Mouse (Mus musculus) CH12.LX (cell line): ENCODE data around the gene Ucp2. TPM values are rescaled to one million over a fixed set of nuclear protein-coding genes. Genes with fewer than 3 reads are reported as not detected.

ENCODE experiments used
- DNase-seq: peaks from one replicate; pipeline ENCODE4 v3.0.0-alpha.2; 2013; ENCODE audit errors: extremely low read depth
- H3K27ac ChIP-seq: 2 replicates; pipeline ENCODE4 v1.5.1; 2012; ENCODE audit warnings: low read depth, mild to moderate bottlenecking, control low read depth, moderate library complexity; ENCODE audit not compliant: insufficient read depth
- H3K27me3 ChIP-seq: replicated peaks from 2 replicates; pipeline ENCODE3; 2012; ENCODE audit warnings: inconsistent platforms
- H3K36me3 ChIP-seq, 2 experiments: replicated peaks in 1 of 2; 2 replicates each; pipeline versions ENCODE3 to v1.6.1; 2012; ENCODE audit warnings: inconsistent platforms in 1 of 2, low read length in 1 of 2, mild to moderate bottlenecking in 1 of 2, mixed read lengths in 1 of 2, moderate library complexity in 1 of 2; ENCODE audit not compliant: control insufficient read depth in 1 of 2, insufficient read depth in 1 of 2
- H3K4me1 ChIP-seq, 2 experiments: 2 replicates each; pipeline ENCODE4 v1.6.1; 2012; ENCODE audit warnings: inconsistent platforms in 1 of 2, moderate library complexity in 1 of 2; ENCODE audit not compliant: insufficient read depth in 2 of 2, control insufficient read depth in 1 of 2
- H3K4me2 ChIP-seq: 2 replicates; pipeline ENCODE4 v1.6.1; 2012; ENCODE audit warnings: low read depth, mild to moderate bottlenecking, control low read depth; ENCODE audit not compliant: poor library complexity, insufficient read depth, severe bottlenecking
- H3K4me3 ChIP-seq, 3 experiments: fragments of 150-350 bp in 1 of 3; sonication (generic) in 1 of 3; replicated peaks in 1 of 3; 2 replicates each; pipeline versions ENCODE3 to v1.5.1; 2011 to 2012; ENCODE audit warnings: low read depth in 2 of 3, low read length in 2 of 3, mild to moderate bottlenecking in 2 of 3, moderate library complexity in 2 of 3, control low read depth in 1 of 3, improper control_type of control experiment in 1 of 3, inconsistent platforms in 1 of 3, mixed read lengths in 1 of 3; ENCODE audit not compliant: poor library complexity in 1 of 3
- H3K79me2 ChIP-seq: replicated peaks from 2 replicates; pipeline ENCODE4 v1.6.1; 2012; ENCODE audit warnings: mild to moderate bottlenecking, moderate library complexity; ENCODE audit not compliant: control insufficient read depth, poor library complexity, insufficient read depth, severe bottlenecking; ENCODE audit errors: extremely low read depth
- H3K9ac ChIP-seq: 2 replicates; pipeline ENCODE4 v1.6.1; 2012; ENCODE audit warnings: low read depth, mild to moderate bottlenecking, control low read depth, moderate library complexity; ENCODE audit not compliant: insufficient read depth
- H3K9me3 ChIP-seq: replicated peaks from 2 replicates; pipeline ENCODE3; 2012; ENCODE audit warnings: low read length, inconsistent platforms, mixed read lengths
- BHLHE40 ChIP-seq: IDR thresholded peaks from 2 replicates; pipeline ENCODE4 v1.6.1; 2011; ENCODE audit warnings: mild to moderate bottlenecking, low read depth, low read length, improper control_type of control experiment
- CHD2 ChIP-seq: IDR thresholded peaks from 2 replicates; pipeline ENCODE4 v1.6.1; 2011; ENCODE audit warnings: low read length, improper control_type of control experiment
- CTCF ChIP-seq, 2 experiments: IDR thresholded peaks in 1 of 2; conservative IDR thresholded peaks in 1 of 2; 2 replicates each; pipeline ENCODE4 v1.5.1; 2011 to 2012; ENCODE audit warnings: low read depth in 2 of 2, low read length in 2 of 2, improper control_type of control experiment in 1 of 2, inconsistent platforms in 1 of 2, mild to moderate bottlenecking in 1 of 2, moderate library complexity in 1 of 2
- E2F4 ChIP-seq: IDR thresholded peaks from 2 replicates; pipeline ENCODE4 v1.6.1; 2011; ENCODE audit warnings: low read depth, low read length, improper control_type of control experiment; ENCODE audit not compliant: insufficient replicate concordance
- ELF1 ChIP-seq: IDR thresholded peaks from 2 replicates; pipeline ENCODE4 v1.6.1; 2014; ENCODE audit warnings: low read depth, mild to moderate bottlenecking, inconsistent platforms, low read length, improper control_type of control experiment
- ETS1 ChIP-seq: conservative IDR thresholded peaks from 2 replicates; pipeline ENCODE4 v1.6.1; 2012; ENCODE audit warnings: low read depth, mild to moderate bottlenecking, inconsistent platforms, low read length, improper control_type of control experiment, moderate library complexity
- HCFC1 ChIP-seq: IDR thresholded peaks from 2 replicates; pipeline ENCODE4 v1.6.1; 2012; ENCODE audit warnings: low read depth, mild to moderate bottlenecking, inconsistent platforms, low read length, improper control_type of control experiment
- IRF4 ChIP-seq: IDR thresholded peaks from 2 replicates; pipeline ENCODE4 v1.6.1; 2014; ENCODE audit warnings: low read depth, mild to moderate bottlenecking, inconsistent platforms, low read length, improper control_type of control experiment
- JUND ChIP-seq: conservative IDR thresholded peaks from 2 replicates; pipeline ENCODE4 v1.6.1; 2011; ENCODE audit warnings: low read depth, low read length, improper control_type of control experiment
- KAT2A ChIP-seq: IDR thresholded peaks from 2 replicates; pipeline ENCODE4 v1.6.1; 2012; ENCODE audit warnings: low read length, improper control_type of control experiment, inconsistent platforms; ENCODE audit not compliant: insufficient replicate concordance
- MAX ChIP-seq: IDR thresholded peaks from 2 replicates; pipeline ENCODE4 v1.6.1; 2011; ENCODE audit warnings: low read length, improper control_type of control experiment
- MEF2A ChIP-seq: IDR thresholded peaks from 2 replicates; pipeline ENCODE4 v1.6.1; 2014; ENCODE audit warnings: low read depth, mild to moderate bottlenecking, inconsistent platforms, low read length, improper control_type of control experiment, borderline replicate concordance
- MXI1 ChIP-seq: IDR thresholded peaks from 2 replicates; pipeline ENCODE4 v1.6.1; 2011; ENCODE audit warnings: mild to moderate bottlenecking, low read depth, low read length, improper control_type of control experiment
- MYC ChIP-seq: IDR thresholded peaks from 2 replicates; pipeline ENCODE4 v1.6.1; 2011; ENCODE audit warnings: low read depth, mild to moderate bottlenecking, improper control_type of control experiment, low read length
- NELFE ChIP-seq: IDR thresholded peaks from 2 replicates; pipeline ENCODE4 v1.6.1; 2011; ENCODE audit warnings: low read depth, low read length, improper control_type of control experiment
- NRF1 ChIP-seq: IDR thresholded peaks from 2 replicates; pipeline ENCODE4 v1.6.1; 2014; ENCODE audit warnings: low read depth, mild to moderate bottlenecking, inconsistent platforms, low read length, improper control_type of control experiment, moderate library complexity
- PAX5 ChIP-seq: IDR thresholded peaks from 2 replicates; pipeline ENCODE4 v1.6.1; 2012; ENCODE audit warnings: low read length, inconsistent platforms, mixed read lengths
- POLR2A ChIP-seq: IDR thresholded peaks from 2 replicates; pipeline ENCODE4 v1.6.1; 2011; ENCODE audit warnings: low read depth, mild to moderate bottlenecking, improper control_type of control experiment, low read length
- SMC3 ChIP-seq: IDR thresholded peaks from 2 replicates; pipeline ENCODE4 v1.6.1; 2011; ENCODE audit warnings: low read depth, low read length, improper control_type of control experiment
- UBTF ChIP-seq: IDR thresholded peaks from 2 replicates; pipeline ENCODE4 v1.6.1; 2012; ENCODE audit warnings: low read depth, mild to moderate bottlenecking, inconsistent platforms, low read length, improper control_type of control experiment, moderate library complexity
- USF1 ChIP-seq: IDR thresholded peaks from 2 replicates; pipeline ENCODE4 v1.6.1; 2014; ENCODE audit warnings: low read depth, mild to moderate bottlenecking, inconsistent platforms, low read length, improper control_type of control experiment
- USF2 ChIP-seq: conservative IDR thresholded peaks from 2 replicates; pipeline ENCODE4 v1.6.1; 2011; ENCODE audit warnings: low read depth, low read length, improper control_type of control experiment
- ZKSCAN1 ChIP-seq: IDR thresholded peaks from 2 replicates; pipeline ENCODE4 v1.6.1; 2012; ENCODE audit warnings: low read depth, inconsistent platforms, low read length, improper control_type of control experiment, borderline replicate concordance
- ZMIZ1 ChIP-seq: IDR thresholded peaks from 2 replicates; pipeline ENCODE4 v1.6.1; 2012; ENCODE audit warnings: low read depth, mild to moderate bottlenecking, inconsistent platforms, low read length, improper control_type of control experiment
- dilution Hi-C: fragments of 300-500 bp; cut with MboI; formaldehyde crosslinking; loops from 2 replicates; pipeline ENCODE4 v1.14.3; 2020; ENCODE audit warnings: low sequenced_read_pairs; ENCODE audit not compliant: extremely low pct_unique_long_range_greater_than_20kb, extremely low pct_ligation_motif_present
- in situ Hi-C: fragments of 300-500 bp; cut with MboI; formaldehyde crosslinking; loops from 3 replicates; pipeline ENCODE4 v1.14.3; 2019; ENCODE audit warnings: low sequenced_read_pairs, low pct_ligation_motif_present, low pct_unique_long_range_greater_than_20kb, mixed read lengths
- polyA plus RNA-seq: library from polyadenylated mRNA; unstranded; fragments of >175 nt; gene quantifications from 2 replicates; pipeline ENCODE4 v1.2.1, GENCODE M21; 2012; ENCODE audit warnings: low read depth; ENCODE audit not compliant: insufficient read length
- total RNA-seq, 2 experiments: library from RNA; depleted of rRNA; stranded (reverse); fragments of 300-350 nt in 1 of 2; fragments of >200 nt in 1 of 2; gene quantifications; 2 replicates each; pipeline ENCODE4 v1.2.3; 2012 to 2014

Gene Ucp2
- total and polyA plus RNA-seq, 3 experiments = 131 to 635 (median 131) TPM

DNA sequence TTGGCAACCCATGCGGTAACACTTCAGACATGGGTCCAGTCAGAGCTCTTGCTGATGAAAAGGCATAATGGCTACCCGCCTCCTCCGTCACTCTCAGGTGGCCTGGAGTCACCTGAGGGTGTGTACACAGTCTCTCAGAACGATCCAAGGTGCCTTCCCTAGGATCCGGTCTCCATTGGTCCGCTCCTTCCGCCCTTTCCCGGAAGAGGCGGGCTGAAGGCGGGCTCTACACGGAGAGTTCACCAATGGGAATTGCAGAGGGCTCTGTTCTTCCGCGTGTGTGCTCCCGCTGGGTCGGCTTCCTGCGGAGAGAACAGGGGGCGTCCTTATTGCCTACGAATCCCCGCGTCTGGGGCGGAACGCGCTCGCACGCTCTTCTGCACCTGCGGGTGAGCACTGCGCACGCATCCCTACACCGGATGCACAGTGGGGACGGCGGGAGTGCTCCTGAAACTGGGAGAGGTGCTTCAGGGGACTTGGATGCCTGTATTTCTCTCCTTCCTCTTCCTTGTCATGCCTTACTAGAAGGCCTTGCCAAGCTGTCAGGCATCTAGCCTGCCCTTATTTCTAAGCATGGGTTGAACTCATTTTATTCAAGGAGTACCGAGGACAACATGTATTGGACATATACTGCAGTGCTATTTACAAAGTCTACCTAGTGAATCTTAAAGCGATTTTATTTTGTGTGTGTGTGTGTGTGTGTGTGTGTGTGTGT, 43.8 kb downstream of the Ucp2 start, which contains the start of gene Coa4 (continued):
- TF ChIP-seq MEF2A (no peak), BHLHE40 (peak; percentile 79), IRF4 (peak; percentile 15), POLR2A (peak; percentile 90), NELFE (peak; percentile 56), NRF1 (peak; percentile 83), CHD2 (peak; percentile 76), ELF1 (peak; percentile 99), ZKSCAN1 (no peak), USF2 (no peak)

GRCm38 (mm10) chr7:100537519-100537902, 44.4 kb downstream of the Ucp2 start:
- Histone ChIP-seq H3K9ac (peak overlapping the region; percentile 85), H3K36me3 (peaks cover 15 to 37% of the 10 kb centered on the region in 2 experiments), H3K27ac (peak overlapping the region; percentile 62; the same call in 1 of the 2 replicates), H3K4me1 (peaks cover 0 to 13% of the 10 kb centered on the region in 2 experiments; a peak in 2 of 4 replicates), H3K27me3 (no peaks in the 10 kb centered on the region), H3K4me2 (peak overlapping the region; percentile 96), H3K4me3 (peak overlapping the region; percentile 75 to 86 (median 82)), H3K79me2 (0 out of 2 replicates have a peak, but pooled peaks cover 5% of the 10 kb centered on the region), H3K9me3 (no peaks in the 10 kb centered on the region)
- in situ Hi-C loops (loop anchor here (5.0 kb wide), 2 partner anchors 45 to 115 kb away; no protein-coding TSS in a partner anchor), dilution Hi-C loops (no loop called here)
- DNase-seq = peak; percentile 6
- no peak for TF ChIP-seq KAT2A
- TF ChIP-seq MYC = no peak
- TF ChIP-seq E2F4 = no peak
- TF ChIP-seq HCFC1 = no peak
- no peak for TF ChIP-seq USF2
- TF ChIP-seq USF1 = no peak
- TF ChIP-seq CTCF (conservative IDR thresholded peaks at IDR 0.05 in 1 of 2, IDR thresholded peaks at IDR 0.05 in 1 of 2; ENCODE audit: low read depth in 2 of 2, low read length in 2 of 2) = no peak
- TF ChIP-seq ELF1 = no peak
- no peak for TF ChIP-seq BHLHE40
- TF ChIP-seq JUND = no peak
- no peak for TF ChIP-seq ETS1
- TF ChIP-seq CHD2 = no peak
- no peak for TF ChIP-seq MAX
- TF ChIP-seq UBTF = no peak
- TF ChIP-seq ZMIZ1 = no peak
- no peak for TF ChIP-seq NRF1
- TF ChIP-seq MXI1 = no peak
- no peak for TF ChIP-seq SMC3
- no peak for TF ChIP-seq PAX5
- TF ChIP-seq MEF2A = no peak
